Mouse (Mus musculus): Measurements from ENCODE around the gene Vmn2r116. TPM values are rescaled to one million over a fixed set of nuclear protein-coding genes. Genes with fewer than 3 reads are reported as not detected.
"Not testable (repeated sequence)": the region's sequence is repeated elsewhere in the genome, so short reads cannot be mapped to it uniquely, and the experiment has no call there.

The Vmn2r116 gene
- total RNA-seq (2017): not detected in 2 replicates

- not testable (repeated sequence) for ATAC-seq (replicated peaks in 1 of 2; ENCODE audit: insufficient read depth in 1 of 2, low FRiP score in 2 of 2, low TSS enrichment in 1 of 2, low read depth in 1 of 2, poor library complexity in 2 of 2, severe bottlenecking in 2 of 2)
Measured at GRCm38 (mm10) chr17:23384304-23384703, at the start of gene Vmn2r116. TSS of gene Vmn2r116 (plus strand) at chr17:23384604.

GRCm38 (mm10) chr17:23343441-23343840 is 41.0 kb upstream of the Vmn2r116 start, which contains the start of gene Vmn2r115:
TSS of gene Vmn2r115 (plus strand) at chr17:23343741.
- not testable (repeated sequence) for ATAC-seq (replicated peaks in 1 of 2; ENCODE audit: insufficient read depth in 1 of 2, low FRiP score in 2 of 2, low TSS enrichment in 1 of 2, low read depth in 1 of 2, poor library complexity in 2 of 2, severe bottlenecking in 2 of 2)

GRCm38 (mm10) chr17:23351644-23352043 is 32.8 kb upstream of the Vmn2r116 start:
- no peak for ATAC-seq (replicated peaks in 1 of 2; ENCODE audit: insufficient read depth in 1 of 2, low FRiP score in 2 of 2, low TSS enrichment in 1 of 2, low read depth in 1 of 2, poor library complexity in 2 of 2, severe bottlenecking in 2 of 2)

GRCm38 (mm10) chr17:23433150-23433679 is 48.8 kb downstream of the Vmn2r116 start:
- ATAC-seq (replicated peaks in 1 of 2; ENCODE audit: insufficient read depth in 1 of 2, low FRiP score in 2 of 2, low TSS enrichment in 1 of 2, low read depth in 1 of 2, poor library complexity in 2 of 2, severe bottlenecking in 2 of 2): peak; percentile 32 to 56; a peak in 1 of 4 replicates

Other genes starting within 250 kb of the Vmn2r116 start
- 11.7 and 33.1 TPM in 2 replicates for gene Zfp40, start 191.4 kb upstream of the Vmn2r116 start, total RNA-seq (2017)
- not detected in 2 replicates for gene Vmn2r114, start 72.1 kb upstream of the Vmn2r116 start, total RNA-seq (2017)
- gene Vmn2r115, start 40.9 kb upstream of the Vmn2r116 start, total RNA-seq (2017): not detected in 2 replicates
- gene Vmn2r117, start 95.1 kb downstream of the Vmn2r116 start, total RNA-seq (2017): not detected in 2 replicates
- gene Zfp213, start 179.6 kb downstream of the Vmn2r116 start, total RNA-seq (2017): 6.4 and 11.4 TPM in 2 replicates
- gene Zfp13, start 214.9 kb downstream of the Vmn2r116 start, total RNA-seq (2017): 0.25 TPM in 1 of 2 replicates, not detected in the other
- gene Zscan10, start 216.3 kb downstream of the Vmn2r116 start, total RNA-seq (2017): not detected in 2 replicates

Measured in hematopoietic stem cell, adult 5-6 weeks (primary cell).